Mouse (Mus musculus): ENCODE results near the gene Cradd.

The Cradd gene

DNA sequence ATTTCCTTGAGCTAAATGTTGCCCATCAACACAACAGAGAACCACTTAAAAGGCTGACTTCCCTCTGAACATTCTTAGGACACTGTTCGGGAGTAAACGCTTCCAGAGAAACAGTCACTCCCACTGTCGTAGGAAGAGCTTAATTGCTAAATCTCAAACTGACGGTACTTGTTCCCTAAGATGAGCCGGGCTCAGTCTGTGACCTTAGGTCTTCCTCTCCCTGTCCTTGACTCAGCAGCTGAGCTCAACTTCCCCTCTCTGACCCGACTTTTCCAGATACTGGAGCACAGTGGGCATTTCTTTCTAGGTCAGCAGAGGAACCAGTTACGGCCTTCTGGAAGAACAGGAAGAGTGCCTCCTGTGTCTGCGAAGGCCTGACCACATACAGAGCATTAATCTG is 87.7 kb downstream of the Cradd start:
- Histone ChIP-seq H3K36me3 (ENCODE audit: control insufficient read depth, insufficient read depth, low read length, poor library complexity, severe bottlenecking) (no peaks in the 10 kb centered on the region), H3K27me3 (ENCODE audit: control insufficient read depth, insufficient read depth, low read length, poor library complexity, severe bottlenecking) (no peaks in the 10 kb centered on the region)
- DNase-seq (ENCODE audit: low read depth, low spot score), result no peak

DNA sequence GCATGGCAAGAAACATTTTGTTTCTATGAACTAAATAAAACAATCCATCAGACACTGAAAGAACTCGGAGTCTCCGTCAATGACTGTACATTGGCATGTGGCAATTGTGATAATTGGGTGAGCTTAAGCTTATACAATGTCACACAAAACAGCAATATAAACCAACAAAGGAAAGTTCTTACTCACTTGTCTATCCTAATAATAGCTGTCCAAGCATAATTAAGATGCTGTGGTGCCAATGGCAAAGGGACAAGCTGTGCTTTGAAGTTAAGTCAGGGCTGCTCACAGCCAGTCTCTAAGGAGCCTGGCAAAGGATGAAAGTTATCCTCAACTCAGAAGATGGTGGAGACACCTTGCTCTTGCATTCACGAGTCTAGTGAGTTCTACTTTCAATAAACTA is 89.3 kb downstream of the Cradd start:
- no peaks in the 10 kb centered on the region for H3K27me3 ChIP-seq (ENCODE audit: control insufficient read depth, insufficient read depth, low read length, poor library complexity, severe bottlenecking)
- no peaks in the 10 kb centered on the region for H3K36me3 ChIP-seq (ENCODE audit: control insufficient read depth, insufficient read depth, low read length, poor library complexity, severe bottlenecking)
- no peak for DNase-seq (ENCODE audit: low read depth, low spot score)

DNA sequence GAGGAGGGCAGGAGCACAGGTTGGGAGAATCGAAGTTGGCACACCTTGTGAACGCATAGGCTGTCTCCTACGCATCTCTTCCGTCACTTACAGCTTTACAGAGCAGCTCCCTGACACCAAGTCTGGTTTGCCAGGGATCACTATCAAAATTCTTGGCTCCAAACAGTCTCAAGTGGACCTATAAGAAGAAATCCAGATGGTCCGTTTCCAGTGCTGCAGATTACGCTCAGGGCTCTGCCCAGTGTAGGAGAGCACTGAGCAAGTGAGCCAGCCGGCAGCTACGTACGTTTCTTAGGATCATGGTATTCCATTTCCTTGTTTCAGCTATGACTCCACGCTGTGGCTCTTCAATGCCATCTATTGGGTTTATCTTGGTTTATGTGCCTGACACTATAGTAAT is 90.9 kb downstream of the Cradd start:
- DNase-seq (ENCODE audit: low read depth, low spot score), result no peak
- Histone ChIP-seq H3K36me3 (ENCODE audit: control insufficient read depth, insufficient read depth, low read length, poor library complexity, severe bottlenecking) (no peaks in the 10 kb centered on the region), H3K27me3 (ENCODE audit: control insufficient read depth, insufficient read depth, low read length, poor library complexity, severe bottlenecking) (no peaks in the 10 kb centered on the region)

DNA sequence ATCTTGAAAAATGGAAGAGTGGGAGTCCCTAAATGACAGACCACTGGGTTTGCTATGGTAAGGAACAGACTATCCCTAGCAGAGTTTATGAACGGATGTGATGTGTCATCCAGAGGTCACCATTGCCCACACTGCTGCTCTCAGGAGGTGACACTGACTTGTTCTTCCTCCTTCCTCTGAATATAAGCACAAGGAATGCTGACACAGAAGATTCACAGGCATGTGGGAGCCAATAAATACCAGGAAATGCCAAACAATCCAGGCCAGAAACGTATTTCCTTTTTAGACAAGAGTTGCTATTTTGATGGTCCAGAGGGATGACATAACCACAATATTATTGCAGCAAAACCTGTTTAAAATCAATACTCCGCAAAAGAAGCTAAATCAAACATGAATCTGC is 91.4 kb downstream of the Cradd start:
- Histone ChIP-seq H3K27me3 (ENCODE audit: control insufficient read depth, insufficient read depth, low read length, poor library complexity, severe bottlenecking) (no peaks in the 10 kb centered on the region), H3K36me3 (ENCODE audit: control insufficient read depth, insufficient read depth, low read length, poor library complexity, severe bottlenecking) (no peaks in the 10 kb centered on the region)
- no peak for DNase-seq (ENCODE audit: low read depth, low spot score)

DNA sequence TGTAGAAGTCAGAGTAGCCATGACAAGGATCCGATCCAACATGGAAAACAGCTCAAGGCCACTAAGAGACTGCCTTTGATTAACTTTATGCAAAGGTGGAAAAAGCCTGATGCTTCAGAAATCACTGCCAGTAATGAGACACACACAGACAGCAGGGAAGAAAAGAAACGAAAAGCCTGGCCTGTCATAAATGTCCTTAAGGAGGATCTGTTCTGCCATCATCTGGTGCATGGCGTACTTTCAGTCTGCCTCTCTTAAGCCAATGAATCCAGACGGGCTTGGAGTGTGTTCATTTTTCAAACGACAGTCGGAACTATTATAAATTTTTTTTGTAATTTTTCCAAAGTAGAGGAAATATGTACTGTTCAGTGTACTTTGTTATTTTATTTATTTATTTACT is 95.7 kb downstream of the Cradd start:
- H3K27me3 ChIP-seq (ENCODE audit: control insufficient read depth, insufficient read depth, low read length, poor library complexity, severe bottlenecking), result no peaks in the 10 kb centered on the region
- no peak for DNase-seq (ENCODE audit: low read depth, low spot score)
- no peaks in the 10 kb centered on the region for H3K36me3 ChIP-seq (ENCODE audit: control insufficient read depth, insufficient read depth, low read length, poor library complexity, severe bottlenecking)

DNA sequence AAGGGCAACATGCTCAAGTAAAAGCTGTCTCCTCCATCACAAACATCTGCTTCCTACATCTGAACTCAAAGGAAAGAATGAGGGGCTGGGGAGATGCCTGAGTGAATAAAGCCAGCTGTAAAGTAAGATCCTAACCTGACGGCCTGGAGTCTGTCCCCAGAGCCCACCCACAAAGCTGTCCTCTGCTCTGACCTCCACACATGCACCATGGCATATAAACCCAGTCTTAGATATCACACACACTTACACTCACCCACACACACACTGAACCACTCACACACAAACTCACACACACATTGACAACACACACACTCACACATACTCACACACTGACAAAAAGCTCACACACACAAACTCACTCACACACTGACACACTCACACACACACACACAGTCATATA is 96.3 kb downstream of the Cradd start:
- no peak for DNase-seq (ENCODE audit: low read depth, low spot score)
- Histone ChIP-seq H3K36me3 (ENCODE audit: control insufficient read depth, insufficient read depth, low read length, poor library complexity, severe bottlenecking) (no peaks in the 10 kb centered on the region), H3K27me3 (ENCODE audit: control insufficient read depth, insufficient read depth, low read length, poor library complexity, severe bottlenecking) (no peaks in the 10 kb centered on the region)

DNA sequence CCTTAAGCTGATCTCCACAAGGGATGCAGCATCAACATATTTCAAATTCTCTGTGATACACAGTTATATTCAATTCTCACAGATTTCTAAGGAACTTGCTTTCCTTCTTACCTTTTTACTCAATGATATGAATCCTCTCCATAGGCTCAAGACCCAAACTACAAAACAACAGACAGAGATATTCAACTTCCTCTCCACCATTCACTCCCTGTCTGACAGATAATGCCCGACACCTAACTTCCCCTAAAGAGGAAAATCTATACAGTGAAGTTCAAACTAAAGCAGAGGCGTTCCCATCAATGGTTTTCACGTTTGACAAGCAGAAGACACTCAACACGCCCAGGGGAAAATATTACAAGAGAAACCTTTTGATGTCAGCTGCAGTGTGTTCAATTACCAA is 97.2 kb downstream of the Cradd start:
- no peaks in the 10 kb centered on the region for H3K27me3 ChIP-seq (ENCODE audit: control insufficient read depth, insufficient read depth, low read length, poor library complexity, severe bottlenecking)
- H3K36me3 ChIP-seq (ENCODE audit: control insufficient read depth, insufficient read depth, low read length, poor library complexity, severe bottlenecking), result no peaks in the 10 kb centered on the region
- DNase-seq (ENCODE audit: low read depth, low spot score), result no peak

DNA sequence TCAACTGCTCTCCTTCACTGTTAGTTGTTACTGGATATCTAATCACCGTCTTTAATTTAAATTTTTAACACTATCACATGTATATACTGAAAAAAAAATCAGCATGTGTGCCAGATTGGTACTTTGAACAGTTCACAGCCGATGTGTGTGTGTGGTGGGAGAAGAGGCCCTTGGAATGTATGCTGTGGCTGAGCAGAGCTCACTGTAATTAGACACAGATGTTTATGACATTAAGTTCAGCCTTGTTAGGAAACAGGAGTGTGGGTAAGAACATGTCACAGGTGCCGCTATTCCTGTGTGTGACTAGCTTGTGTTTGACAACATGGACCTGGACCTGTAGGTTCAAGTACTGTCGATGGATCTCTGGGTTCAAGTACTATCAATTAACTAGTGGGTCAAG is 98.9 kb downstream of the Cradd start:
- Histone ChIP-seq H3K27me3 (ENCODE audit: control insufficient read depth, insufficient read depth, low read length, poor library complexity, severe bottlenecking) (no peaks in the 10 kb centered on the region), H3K36me3 (ENCODE audit: control insufficient read depth, insufficient read depth, low read length, poor library complexity, severe bottlenecking) (no peaks in the 10 kb centered on the region)
- DNase-seq (ENCODE audit: low read depth, low spot score), result no peak

DNA sequence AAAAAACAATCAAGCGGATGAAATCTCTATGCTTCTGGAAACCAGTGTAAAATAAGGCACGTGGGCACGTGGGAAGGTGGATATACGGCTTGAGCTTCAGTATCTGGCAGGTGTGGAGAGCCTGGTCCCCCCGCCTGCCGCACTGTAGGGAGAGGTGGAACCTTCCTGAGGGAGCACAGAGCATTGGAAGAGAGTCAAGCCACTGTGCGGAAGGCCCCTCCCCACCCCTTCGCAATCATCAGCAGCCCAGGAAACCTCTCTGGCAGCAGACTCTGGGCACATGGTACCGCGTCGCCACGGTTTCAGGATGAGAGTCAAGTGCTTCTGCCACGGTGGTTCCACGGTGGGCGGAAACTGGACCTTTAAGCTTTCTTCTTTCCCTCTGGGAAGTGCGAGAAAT is 100.7 kb downstream of the Cradd start:
- H3K27me3 ChIP-seq (ENCODE audit: control insufficient read depth, insufficient read depth, low read length, poor library complexity, severe bottlenecking), result no peaks in the 10 kb centered on the region

DNA sequence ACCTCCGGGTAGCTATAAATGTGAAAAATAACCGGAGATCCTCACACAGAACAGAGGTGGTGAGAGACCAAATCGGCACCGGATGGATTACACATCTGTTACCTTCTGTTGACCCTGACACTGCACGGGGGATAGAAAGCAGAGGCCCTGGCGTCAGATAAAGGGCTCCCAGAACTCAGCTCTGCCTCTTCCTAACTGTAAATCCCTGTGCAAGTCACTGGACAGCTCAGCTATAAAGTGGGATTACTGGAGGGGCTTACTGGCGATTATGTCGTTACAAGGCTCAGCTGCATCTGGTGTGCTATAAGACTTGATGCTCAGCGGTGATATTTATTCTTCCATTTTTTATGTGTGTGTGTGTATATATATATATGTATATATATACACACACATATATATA is 102.0 kb downstream of the Cradd start:
- H3K36me3 ChIP-seq (ENCODE audit: control insufficient read depth, insufficient read depth, low read length, poor library complexity, severe bottlenecking), result no peaks in the 10 kb centered on the region
- H3K27me3 ChIP-seq (ENCODE audit: control insufficient read depth, insufficient read depth, low read length, poor library complexity, severe bottlenecking), result no peaks in the 10 kb centered on the region
- DNase-seq (ENCODE audit: low read depth, low spot score), result no peak

More for the DNA sequence above, 100.7 kb downstream of the Cradd start:
- no peak for DNase-seq (ENCODE audit: low read depth, low spot score)
- no peaks in the 10 kb centered on the region for H3K36me3 ChIP-seq (ENCODE audit: control insufficient read depth, insufficient read depth, low read length, poor library complexity, severe bottlenecking)

DNA sequence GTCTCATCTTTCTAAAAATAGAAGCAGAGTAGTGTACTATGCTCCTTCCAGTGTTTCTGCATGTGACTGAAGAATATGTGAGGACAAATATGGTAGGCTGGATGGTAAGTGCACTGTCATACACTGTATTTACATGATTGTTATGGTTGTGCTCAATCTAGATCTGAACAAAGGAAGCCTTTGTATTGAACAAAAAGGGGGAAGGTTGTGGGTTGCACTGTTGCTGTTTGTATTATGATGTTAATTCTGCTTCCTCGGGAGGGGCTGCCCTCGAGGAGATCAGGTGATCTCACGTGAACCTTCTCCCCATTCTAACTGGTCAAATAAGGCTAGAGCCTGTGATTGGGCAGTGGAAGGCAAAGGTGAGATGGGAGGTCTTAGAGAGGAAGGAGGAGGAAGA is 103.4 kb downstream of the Cradd start:
- DNase-seq (ENCODE audit: low read depth, low spot score), result no peak
- Histone ChIP-seq H3K27me3 (ENCODE audit: control insufficient read depth, insufficient read depth, low read length, poor library complexity, severe bottlenecking) (no peaks in the 10 kb centered on the region), H3K36me3 (ENCODE audit: control insufficient read depth, insufficient read depth, low read length, poor library complexity, severe bottlenecking) (no peaks in the 10 kb centered on the region)

DNA sequence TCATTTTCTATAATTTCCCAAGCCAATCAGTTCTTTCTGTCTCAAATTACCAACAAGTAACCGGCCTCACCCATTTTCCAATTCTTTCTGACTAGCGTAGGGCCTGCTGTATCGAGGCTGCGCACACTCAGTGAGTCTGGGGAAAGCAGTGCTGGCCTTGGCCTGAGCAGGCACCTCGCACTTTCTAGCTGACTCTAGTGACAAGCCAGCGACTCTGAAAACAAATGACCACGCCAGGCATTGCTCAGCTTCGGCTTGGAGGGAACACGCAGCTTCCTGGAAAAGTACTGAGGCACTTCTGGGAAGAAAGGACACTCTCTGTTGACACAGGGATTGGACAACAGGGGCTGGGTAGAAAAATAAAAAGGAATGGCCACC is 105.3 kb downstream of the Cradd start:
- no peaks in the 10 kb centered on the region for H3K27me3 ChIP-seq (ENCODE audit: control insufficient read depth, insufficient read depth, low read length, poor library complexity, severe bottlenecking)
- no peaks in the 10 kb centered on the region for H3K36me3 ChIP-seq (ENCODE audit: control insufficient read depth, insufficient read depth, low read length, poor library complexity, severe bottlenecking)
- DNase-seq (ENCODE audit: low read depth, low spot score), result no peak

DNA sequence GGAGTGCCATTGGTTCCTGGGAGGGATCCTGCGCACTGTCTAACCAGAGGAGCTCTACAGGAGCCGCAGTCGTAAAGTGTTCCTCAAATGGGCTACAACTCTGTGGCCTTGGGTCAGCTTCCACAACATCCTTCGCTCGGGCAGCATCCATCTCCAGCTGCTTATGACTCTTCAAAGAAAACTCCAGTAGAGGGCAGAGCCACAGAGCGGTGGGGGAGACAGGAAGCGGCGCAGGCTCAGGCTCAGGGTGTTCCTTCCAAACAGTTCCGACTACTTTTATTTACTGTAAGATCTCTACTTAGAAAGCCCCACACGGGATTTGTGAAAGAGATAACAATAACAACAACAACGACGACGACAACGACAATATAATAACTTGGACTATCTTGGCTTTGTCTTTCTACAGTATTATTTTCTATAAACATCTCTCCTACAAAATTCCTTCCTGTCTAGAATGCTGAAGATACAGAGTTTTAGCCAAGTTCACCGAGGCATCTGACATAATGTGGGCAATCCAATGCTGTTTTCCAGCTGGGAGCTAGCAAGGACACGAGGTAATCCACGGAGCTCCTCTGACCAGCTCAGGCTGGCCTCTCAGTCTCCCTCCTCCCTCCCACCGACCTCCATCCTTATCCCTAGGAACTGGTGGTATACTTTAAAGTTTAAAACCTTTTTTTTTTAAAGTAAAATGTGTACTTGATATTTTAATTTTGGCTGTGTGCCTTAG is 105.8 kb downstream of the Cradd start:
- no peak for DNase-seq (ENCODE audit: low read depth, low spot score)
- H3K36me3 ChIP-seq (ENCODE audit: control insufficient read depth, insufficient read depth, low read length, poor library complexity, severe bottlenecking), result no peaks in the 10 kb centered on the region
- no peaks in the 10 kb centered on the region for H3K27me3 ChIP-seq (ENCODE audit: control insufficient read depth, insufficient read depth, low read length, poor library complexity, severe bottlenecking)

DNA sequence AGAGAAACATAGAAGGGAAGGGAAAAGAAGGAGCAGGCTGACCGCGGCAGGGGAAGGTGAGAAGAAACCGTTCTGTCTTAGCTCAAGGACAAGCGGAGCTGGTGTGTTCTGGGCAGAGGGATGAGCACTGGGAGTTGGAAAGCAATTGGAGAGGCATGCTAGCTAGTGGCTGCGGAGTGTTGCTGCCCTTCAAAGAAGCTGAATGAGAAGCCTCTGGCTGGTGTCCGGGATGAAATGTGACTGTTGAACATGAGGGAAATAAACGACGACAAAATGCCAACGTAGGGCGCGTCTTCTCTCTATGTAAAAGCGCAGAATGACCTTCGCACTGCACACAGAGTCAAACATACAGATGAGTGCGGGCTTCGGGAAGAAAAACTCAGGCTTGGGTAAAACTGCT is 108.6 kb downstream of the Cradd start:
- DNase-seq (ENCODE audit: low read depth, low spot score), result no peak

DNA sequence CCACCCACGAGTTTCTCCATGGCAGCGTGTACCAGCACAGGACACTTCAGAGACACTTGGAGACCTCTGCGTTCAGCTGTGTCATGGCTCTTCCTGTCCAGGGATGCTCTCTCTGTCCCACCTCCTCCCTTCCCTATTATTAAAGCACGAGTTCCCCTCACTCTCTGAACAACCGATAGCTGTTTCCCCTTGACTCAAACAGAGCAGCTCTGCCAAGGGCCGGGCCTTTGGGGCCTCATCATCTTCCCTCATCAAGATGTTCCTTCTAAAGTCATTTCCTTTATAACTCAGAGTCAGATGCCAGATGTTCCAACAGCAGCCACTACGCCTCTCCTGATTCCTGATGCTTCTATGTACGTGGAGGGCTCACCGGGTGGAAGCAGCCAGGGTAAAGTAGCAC is 110.1 kb downstream of the Cradd start:
- no peak for DNase-seq (ENCODE audit: low read depth, low spot score)
- no peaks in the 10 kb centered on the region for H3K27me3 ChIP-seq (ENCODE audit: control insufficient read depth, insufficient read depth, low read length, poor library complexity, severe bottlenecking)
- H3K36me3 ChIP-seq (ENCODE audit: control insufficient read depth, insufficient read depth, low read length, poor library complexity, severe bottlenecking), result no peaks in the 10 kb centered on the region

More for the DNA sequence above, 108.6 kb downstream of the Cradd start:
- H3K36me3 ChIP-seq (ENCODE audit: control insufficient read depth, insufficient read depth, low read length, poor library complexity, severe bottlenecking), result no peaks in the 10 kb centered on the region
- H3K27me3 ChIP-seq (ENCODE audit: control insufficient read depth, insufficient read depth, low read length, poor library complexity, severe bottlenecking), result no peaks in the 10 kb centered on the region

DNA sequence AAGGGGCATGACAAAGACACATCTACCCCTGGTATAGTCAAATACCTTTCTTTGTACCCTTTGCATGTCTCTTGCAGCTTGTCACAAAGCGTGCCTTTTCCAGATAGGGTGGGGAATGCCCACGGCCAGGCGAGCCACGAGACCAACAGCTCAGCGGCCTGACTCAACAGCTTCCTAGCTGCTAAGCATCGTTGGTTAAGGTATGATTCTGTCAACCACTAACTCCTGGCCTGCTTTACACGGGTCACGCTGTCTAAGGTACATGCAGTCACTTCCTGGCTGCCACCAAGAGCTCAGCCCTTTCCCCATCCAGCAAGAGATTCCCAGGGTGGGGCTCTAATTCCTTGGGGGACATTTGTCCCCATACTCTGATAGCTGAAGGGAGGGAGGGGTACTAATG is 110.6 kb downstream of the Cradd start:
- DNase-seq (ENCODE audit: low read depth, low spot score), result no peak
- Histone ChIP-seq H3K27me3 (ENCODE audit: control insufficient read depth, insufficient read depth, low read length, poor library complexity, severe bottlenecking) (no peaks in the 10 kb centered on the region), H3K36me3 (ENCODE audit: control insufficient read depth, insufficient read depth, low read length, poor library complexity, severe bottlenecking) (no peaks in the 10 kb centered on the region)

Measured in splenic B cell, adult 2 months (primary cell).